Mouse (Mus musculus): ENCODE data around the gene Hecw2. TPM values are rescaled to one million over a fixed set of nuclear protein-coding genes. Genes with fewer than 3 reads are reported as not detected.

Gene Hecw2
- total and polyA plus RNA-seq, 2 experiments from 2014 or later, result 6.2 to 22.2 TPM

DNA sequence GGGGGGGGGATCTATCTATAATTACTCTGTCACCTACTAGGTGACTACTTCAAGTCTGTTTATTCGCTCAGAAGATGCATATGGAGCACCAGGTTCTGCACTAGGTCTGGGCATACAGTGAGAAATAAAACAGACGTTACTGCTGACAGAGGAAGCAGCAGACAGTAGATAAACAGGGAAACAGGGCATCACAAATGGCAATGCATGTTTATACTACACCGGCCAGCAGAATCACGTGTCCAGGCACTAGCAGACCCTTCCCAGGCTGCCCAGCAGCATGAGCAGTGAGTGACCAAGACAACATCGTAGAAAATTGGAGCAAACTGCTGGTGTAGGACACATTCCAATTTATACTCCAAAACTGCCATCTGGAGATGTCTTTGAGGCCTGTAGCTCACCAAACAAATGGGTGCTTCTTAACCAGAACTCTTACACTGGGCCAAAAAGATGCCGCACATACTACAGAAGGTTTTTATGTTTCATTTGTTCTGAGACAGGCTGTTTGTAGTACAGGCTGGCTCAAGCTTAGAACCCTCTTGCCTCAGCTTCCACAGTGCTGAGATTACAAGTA is 41.7 kb downstream of the Hecw2 start:
- no peak for TF ChIP-seq CTCF (IDR thresholded peaks at IDR 0.05)
- Histone ChIP-seq H3K36me3 (ENCODE audit: insufficient read depth, low read length) (no peaks in the 10 kb centered on the region), H3K4me1 (ENCODE audit: insufficient read depth, low read length) (no peaks in the 10 kb centered on the region), H3K4me3 (ENCODE audit: low read depth, low read length) (no peak overlapping the region), H3K27me3 (ENCODE audit: insufficient read depth, low read length) (no peaks in the 10 kb centered on the region), H3K9me3 (ENCODE audit: low read length) (no peaks in the 10 kb centered on the region), H3K27ac (ENCODE audit: low read depth, low read length) (no peak overlapping the region), H3K9ac (replicated peaks; ENCODE audit: low read length, poor library complexity, severe bottlenecking) (no peak overlapping the region), H3K4me2 (ENCODE audit: low read depth, low read length, poor library complexity, severe bottlenecking) (no peak overlapping the region)
- DNase-seq (ENCODE audit: low spot score) (no peak), ATAC-seq (ENCODE audit: low FRiP score) (no peak)
- 89% methylated on average over 6 of the region's 6 CpGs for WGBS

DNA sequence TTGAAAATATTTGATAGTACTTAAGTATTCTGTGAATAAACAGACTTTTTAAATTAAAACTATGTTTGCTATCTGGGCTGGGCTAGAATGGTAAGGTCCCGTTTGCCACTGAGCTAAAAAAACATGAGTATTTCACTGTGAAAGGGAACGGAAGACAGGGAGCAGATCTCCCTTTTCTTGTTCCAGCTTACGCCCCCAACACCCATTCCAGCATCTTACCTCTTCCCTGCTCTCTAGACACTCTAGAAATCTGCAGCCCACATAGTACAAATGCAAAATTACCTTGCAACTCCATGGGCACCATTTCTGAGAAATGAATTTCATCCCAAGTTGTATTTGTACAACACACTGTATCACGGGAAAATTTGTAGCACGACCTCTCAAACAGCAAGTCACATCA is 49.9 kb downstream of the Hecw2 start:
- H3K9ac ChIP-seq (replicated peaks; ENCODE audit: low read length, poor library complexity, severe bottlenecking), result no peak overlapping the region
- no peak for ATAC-seq (ENCODE audit: low FRiP score)
- H3K27ac ChIP-seq (ENCODE audit: low read depth, low read length), result no peak overlapping the region

DNA sequence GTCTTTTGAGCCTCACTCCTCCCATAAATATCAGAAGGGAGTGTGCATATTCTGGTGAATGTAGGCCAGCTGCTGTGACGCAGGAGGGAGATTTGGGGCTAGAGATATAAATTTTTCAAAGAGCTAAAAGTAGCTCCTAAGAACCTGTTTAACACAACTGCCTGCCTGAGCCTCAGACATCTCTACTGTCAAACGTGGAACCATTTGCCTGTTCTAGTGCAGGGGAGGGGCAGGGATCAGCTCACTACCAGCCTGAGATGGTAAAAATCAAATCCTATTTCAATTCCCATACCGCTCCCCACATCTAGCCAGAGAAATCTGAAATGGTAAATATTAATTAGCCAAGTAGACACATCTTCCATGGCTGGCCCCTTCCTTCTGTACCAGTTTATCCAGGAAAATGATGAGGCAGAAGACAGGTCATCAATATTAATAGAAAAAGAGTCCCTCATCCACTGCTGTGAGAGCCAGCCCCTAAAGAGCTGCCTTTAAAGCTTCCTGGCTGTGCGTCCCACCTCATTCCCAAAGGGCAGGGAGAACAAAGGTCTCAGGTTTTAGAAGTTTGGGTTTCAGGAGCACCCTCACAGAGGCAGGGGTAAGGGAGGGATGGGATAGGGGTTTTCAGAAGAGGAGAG is 61.0 kb downstream of the Hecw2 start:
- TF ChIP-seq CTCF (IDR thresholded peaks at IDR 0.05), result no peak
- Histone ChIP-seq H3K9me3 (ENCODE audit: low read length) (no peaks in the 10 kb centered on the region), H3K9ac (replicated peaks; ENCODE audit: low read length, poor library complexity, severe bottlenecking) (no peak overlapping the region), H3K27ac (ENCODE audit: low read depth, low read length) (peak overlapping the region; percentile 59; the same call in 1 of the 2 replicates), H3K36me3 (ENCODE audit: insufficient read depth, low read length) (no peaks in the 10 kb centered on the region), H3K4me1 (ENCODE audit: insufficient read depth, low read length) (peaks cover 2% of the 10 kb centered on the region; the same call in 1 of the 2 replicates), H3K27me3 (ENCODE audit: insufficient read depth, low read length) (no peaks in the 10 kb centered on the region), H3K4me3 (ENCODE audit: low read depth, low read length) (no peak overlapping the region), H3K4me2 (ENCODE audit: low read depth, low read length, poor library complexity, severe bottlenecking) (no peak overlapping the region)
- peak; percentile 59 for ATAC-seq (ENCODE audit: low FRiP score)
- WGBS, result 38% methylated on average over 4 of the region's 4 CpGs
- no peak for DNase-seq (ENCODE audit: low spot score)

More for the DNA sequence above, 49.9 kb downstream of the Hecw2 start:
- Histone ChIP-seq H3K9me3 (ENCODE audit: low read length) (no peaks in the 10 kb centered on the region), H3K36me3 (ENCODE audit: insufficient read depth, low read length) (no peaks in the 10 kb centered on the region), H3K4me1 (ENCODE audit: insufficient read depth, low read length) (no peaks in the 10 kb centered on the region), H3K4me3 (ENCODE audit: low read depth, low read length) (no peak overlapping the region), H3K27me3 (ENCODE audit: insufficient read depth, low read length) (no peaks in the 10 kb centered on the region), H3K4me2 (ENCODE audit: low read depth, low read length, poor library complexity, severe bottlenecking) (no peak overlapping the region)
- DNase-seq (ENCODE audit: low spot score), result no peak
- no peak for TF ChIP-seq CTCF (IDR thresholded peaks at IDR 0.05)
- WGBS, result 91% methylated on average over 5 of the region's 5 CpGs

DNA sequence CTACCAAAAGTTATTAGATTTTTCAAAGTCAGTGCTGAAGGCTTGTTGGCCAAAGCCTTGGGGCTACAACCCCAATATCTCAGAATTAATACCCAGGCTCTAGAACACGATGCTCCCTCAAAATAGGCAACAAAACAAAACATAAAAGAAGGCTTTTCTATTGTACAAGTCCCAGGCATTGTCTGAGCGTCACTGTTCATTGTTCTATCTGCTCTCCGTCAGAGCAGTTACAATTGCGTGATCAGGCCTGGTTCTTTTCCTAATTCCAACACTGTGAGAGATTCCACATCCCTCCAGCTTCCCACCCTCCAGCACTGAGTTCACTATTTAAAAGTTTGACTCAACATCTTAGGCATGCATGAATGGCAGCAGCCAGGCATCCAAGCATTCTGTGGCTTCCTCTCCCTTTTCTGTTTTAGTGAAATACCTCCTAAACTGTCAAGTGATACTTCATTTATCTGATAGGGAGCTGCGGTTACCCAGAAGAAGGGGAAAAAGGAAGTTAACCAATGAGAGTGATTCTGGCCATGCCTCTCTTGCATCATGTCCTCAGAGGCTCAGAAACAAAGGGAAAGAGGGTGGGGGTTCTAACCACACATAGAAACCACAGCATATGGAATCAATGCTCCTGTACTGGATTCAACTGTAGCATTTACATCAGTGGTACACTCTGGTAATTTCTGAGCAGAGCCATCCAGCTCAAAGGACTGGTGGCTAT is 66.1 kb downstream of the Hecw2 start:
- no peak overlapping the region for H3K4me2 ChIP-seq (ENCODE audit: low read depth, low read length, poor library complexity, severe bottlenecking)
- H3K36me3 ChIP-seq (ENCODE audit: insufficient read depth, low read length), result no peaks in the 10 kb centered on the region
- H3K4me1 ChIP-seq (ENCODE audit: insufficient read depth, low read length), result no peaks in the 10 kb centered on the region
- H3K9me3 ChIP-seq (ENCODE audit: low read length), result no peaks in the 10 kb centered on the region
- whole genome bisulfite sequencing, result 43% methylated on average over 5 of the region's 5 CpGs
- H3K27me3 ChIP-seq (ENCODE audit: insufficient read depth, low read length), result no peaks in the 10 kb centered on the region
- H3K4me3 ChIP-seq (ENCODE audit: low read depth, low read length), result no peak overlapping the region
- ATAC-seq (ENCODE audit: low FRiP score) (no peak), DNase-seq (ENCODE audit: low spot score) (no peak)
- no peak for TF ChIP-seq CTCF (IDR thresholded peaks at IDR 0.05)
- no peak overlapping the region for H3K27ac ChIP-seq (ENCODE audit: low read depth, low read length)
- H3K9ac ChIP-seq (replicated peaks; ENCODE audit: low read length, poor library complexity, severe bottlenecking), result no peak overlapping the region

DNA sequence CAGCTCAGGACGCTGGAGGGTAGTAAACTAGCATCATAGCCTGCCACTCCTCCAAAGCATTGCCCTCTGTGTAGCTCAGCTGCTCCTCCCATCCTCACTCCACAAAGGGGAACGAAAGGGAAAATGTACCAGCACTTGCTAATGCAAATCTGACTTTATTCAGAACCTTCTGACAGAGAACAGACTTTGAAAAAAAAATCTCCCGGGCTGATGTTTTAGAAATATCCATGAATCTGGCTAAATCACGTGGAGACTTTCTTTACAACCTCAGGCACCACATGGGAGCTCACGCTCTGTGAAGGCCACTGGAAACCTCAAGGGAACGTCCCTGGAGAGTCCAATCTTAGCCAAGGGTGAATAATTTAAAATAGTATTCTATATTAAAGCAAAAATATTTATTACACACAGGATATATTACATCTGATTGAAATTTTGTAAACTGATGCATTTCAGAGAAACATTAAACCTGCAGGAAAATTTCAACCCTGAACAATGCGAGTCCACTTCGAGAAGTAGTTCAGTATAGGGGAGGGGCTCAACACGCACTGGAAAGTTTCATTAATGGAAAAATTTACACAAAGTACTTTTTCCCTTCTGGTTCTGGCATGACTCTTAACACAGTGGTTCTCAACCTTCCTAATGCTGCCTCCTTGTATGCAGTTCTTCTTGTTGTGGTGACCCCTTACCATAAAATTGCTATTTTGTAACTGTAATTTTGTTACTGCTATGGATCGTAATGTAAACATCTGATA is 67.8 kb downstream of the Hecw2 start:
- no peak overlapping the region for H3K27ac ChIP-seq (ENCODE audit: low read depth, low read length)
- H3K27me3 ChIP-seq (ENCODE audit: insufficient read depth, low read length), result no peaks in the 10 kb centered on the region
- DNase-seq (ENCODE audit: low spot score) (no peak), ATAC-seq (ENCODE audit: low FRiP score) (no peak)
- H3K9ac ChIP-seq (replicated peaks; ENCODE audit: low read length, poor library complexity, severe bottlenecking), result no peak overlapping the region
- no peak overlapping the region for H3K4me2 ChIP-seq (ENCODE audit: low read depth, low read length, poor library complexity, severe bottlenecking)
- H3K4me1 ChIP-seq (ENCODE audit: insufficient read depth, low read length), result no peaks in the 10 kb centered on the region
- WGBS, result 65% methylated on average over 10 of the region's 10 CpGs
- H3K9me3 ChIP-seq (ENCODE audit: low read length), result no peaks in the 10 kb centered on the region
- TF ChIP-seq CTCF (IDR thresholded peaks at IDR 0.05), result no peak
- H3K4me3 ChIP-seq (ENCODE audit: low read depth, low read length), result no peak overlapping the region
- no peaks in the 10 kb centered on the region for H3K36me3 ChIP-seq (ENCODE audit: insufficient read depth, low read length)

All from midbrain, postnatal 0 days (tissue).